Comparison of ENCODE assay signal across 33 mouse cellular contexts in the genomic region with DNA sequence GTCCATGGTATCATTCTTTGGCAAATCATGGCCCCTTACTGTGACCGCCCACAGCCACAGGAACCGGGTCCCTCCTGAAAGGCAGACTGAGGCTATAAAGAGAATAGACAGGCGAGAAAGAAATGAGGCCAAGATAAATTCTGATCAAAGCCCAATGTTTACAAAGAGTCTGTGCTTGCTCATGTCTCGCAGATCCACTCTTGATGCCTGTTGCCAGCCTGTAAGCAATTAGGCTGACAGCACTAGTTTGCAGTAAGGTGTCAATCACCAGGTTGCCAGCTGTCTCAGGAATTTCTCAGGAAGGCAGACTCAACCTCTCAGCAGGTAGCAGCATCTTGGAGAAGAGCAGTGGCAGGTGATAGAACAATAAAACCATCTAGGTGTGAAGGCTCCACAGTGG. TPM values are rescaled to one million over a fixed set of nuclear protein-coding genes. Genes with fewer than 3 reads are reported as not detected.
DNase-seq lines count a peak whose midpoint lies in the region; ATAC-seq and TF ChIP-seq lines count a peak whose summit lies in the region.
"Had no signal": no experiment of that assay in that cellular context is flagged by ENCODE, and none has a peak within 500 bp of the region (broad histone marks: within the 10 kb centered on the region; RNA-seq: fewer than 3 reads in every experiment).

No protein-coding gene starts in this region.

- 0 out of 2 replicates have a peak, but pooled peaks have one; percentile 33 for ATAC-seq in forebrain, embryonic 14.5 days
- no peak for ATAC-seq in forebrain, embryonic 11.5 days (replicated peaks; ENCODE audit: low FRiP score)
- ATAC-seq in midbrain, postnatal 0 days (ENCODE audit: low FRiP score), result no peak
- ATAC-seq in midbrain, embryonic 16.5 days, result no peak
- no peak for ATAC-seq in megakaryocyte progenitor cell, adult 5-6 weeks (replicated peaks; ENCODE audit: poor library complexity)
- ATAC-seq: hindbrain, embryonic 16.5 days; intestine, embryonic 15.5 days; Patski had no signal

- TF ChIP-seq CTCF in midbrain, postnatal 0 days (IDR thresholded peaks at IDR 0.05), result no peak

- no peak overlapping the region for H3K4me2 ChIP-seq in forebrain, embryonic 14.5 days (ENCODE audit: low read length)
- no peak overlapping the region for H3K4me2 ChIP-seq in forebrain, embryonic 11.5 days (ENCODE audit: low read depth, low read length, severe bottlenecking)
- H3K4me2 ChIP-seq in midbrain, postnatal 0 days (ENCODE audit: low read depth, low read length, poor library complexity, severe bottlenecking), result no peak overlapping the region
- H3K4me2 ChIP-seq in midbrain, embryonic 16.5 days (ENCODE audit: low read length), result no peak overlapping the region
- H3K4me2 ChIP-seq: embryonic facial prominence, embryonic 13.5 days; heart, embryonic 12.5 days; heart, embryonic 15.5 days; hindbrain, embryonic 13.5 days; intestine, embryonic 15.5 days had no signal

- no peaks in the 10 kb centered on the region for H3K27me3 ChIP-seq in forebrain, embryonic 14.5 days (replicated peaks; ENCODE audit: control insufficient read depth, insufficient read depth, low read length)
- no peaks in the 10 kb centered on the region for H3K27me3 ChIP-seq in forebrain, embryonic 11.5 days (ENCODE audit: control insufficient read depth, insufficient read depth, low read length)
- no peaks in the 10 kb centered on the region for H3K27me3 ChIP-seq in midbrain, postnatal 0 days (ENCODE audit: insufficient read depth, low read length)
- H3K27me3 ChIP-seq in midbrain, embryonic 16.5 days (ENCODE audit: control insufficient read depth, insufficient read depth, low read depth, low read length), result no peaks in the 10 kb centered on the region
- H3K27me3 ChIP-seq: CH12.LX; embryonic facial prominence, embryonic 13.5 days; heart, embryonic 12.5 days; heart, embryonic 15.5 days; hindbrain, embryonic 13.5 days; intestine, embryonic 15.5 days; Patski had no signal

- 73% methylated on average over 4 of the region's 4 CpGs for WGBS in forebrain, embryonic 14.5 days
- WGBS in forebrain, embryonic 11.5 days, result 75% methylated on average over 4 of the region's 4 CpGs
- 82% methylated on average over 4 of the region's 4 CpGs for WGBS in midbrain, postnatal 0 days
- WGBS in midbrain, embryonic 16.5 days, result 77% methylated on average over 4 of the region's 4 CpGs

- no peak overlapping the region for H3K27ac ChIP-seq in forebrain, embryonic 14.5 days (ENCODE audit: low read depth, low read length)
- H3K27ac ChIP-seq in forebrain, embryonic 11.5 days (ENCODE audit: low read depth, low read length), result no peak overlapping the region
- no peak overlapping the region for H3K27ac ChIP-seq in midbrain, postnatal 0 days (ENCODE audit: low read depth, low read length)
- no peak overlapping the region for H3K27ac ChIP-seq in midbrain, embryonic 16.5 days (ENCODE audit: low read length)
- H3K27ac ChIP-seq: embryonic facial prominence, embryonic 10.5 days; embryonic facial prominence, embryonic 13.5 days; heart, embryonic 15.5 days; hindbrain, embryonic 10.5 days; hindbrain, embryonic 13.5 days; intestine, embryonic 15.5 days had no signal

- H3K4me1 ChIP-seq in forebrain, embryonic 14.5 days (ENCODE audit: control insufficient read depth, insufficient read depth, low read length), result no peaks in the 10 kb centered on the region
- H3K4me1 ChIP-seq in forebrain, embryonic 11.5 days (replicated peaks; ENCODE audit: control insufficient read depth, insufficient read depth, low read length), result no peaks in the 10 kb centered on the region
- H3K4me1 ChIP-seq in midbrain, postnatal 0 days (ENCODE audit: insufficient read depth, low read length), result no peaks in the 10 kb centered on the region
- H3K4me1 ChIP-seq in midbrain, embryonic 16.5 days (ENCODE audit: control insufficient read depth, insufficient read depth, low read length), result no peaks in the 10 kb centered on the region
- H3K4me1 ChIP-seq: embryonic facial prominence, embryonic 10.5 days; embryonic facial prominence, embryonic 13.5 days; heart, embryonic 12.5 days; heart, embryonic 15.5 days; hindbrain, embryonic 10.5 days; hindbrain, embryonic 13.5 days; intestine, embryonic 15.5 days had no signal

- H3K9me3 ChIP-seq in forebrain, embryonic 14.5 days (replicated peaks; ENCODE audit: control insufficient read depth, low read length), result no peaks in the 10 kb centered on the region
- no peaks in the 10 kb centered on the region for H3K9me3 ChIP-seq in forebrain, embryonic 11.5 days (ENCODE audit: control insufficient read depth, low read length)
- no peaks in the 10 kb centered on the region for H3K9me3 ChIP-seq in midbrain, postnatal 0 days (ENCODE audit: low read length)
- no peaks in the 10 kb centered on the region for H3K9me3 ChIP-seq in midbrain, embryonic 16.5 days (replicated peaks; ENCODE audit: control insufficient read depth, low read length, poor library complexity, severe bottlenecking)
- H3K9me3 ChIP-seq: embryonic facial prominence, embryonic 10.5 days; heart, embryonic 12.5 days; heart, embryonic 15.5 days; hindbrain, embryonic 13.5 days; intestine, embryonic 15.5 days had no signal

- no peak overlapping the region for H3K9ac ChIP-seq in forebrain, embryonic 14.5 days (ENCODE audit: low read length)
- no peak overlapping the region for H3K9ac ChIP-seq in forebrain, embryonic 11.5 days (ENCODE audit: low read length)
- no peak overlapping the region for H3K9ac ChIP-seq in midbrain, postnatal 0 days (replicated peaks; ENCODE audit: low read length, poor library complexity, severe bottlenecking)
- no peak overlapping the region for H3K9ac ChIP-seq in midbrain, embryonic 16.5 days (ENCODE audit: low read depth, low read length)
- H3K9ac ChIP-seq: embryonic facial prominence, embryonic 13.5 days; heart, embryonic 12.5 days; heart, embryonic 15.5 days; hindbrain, embryonic 13.5 days; intestine, embryonic 15.5 days had no signal

- H3K4me3 ChIP-seq in forebrain, embryonic 14.5 days (ENCODE audit: low read depth, low read length), result no peak overlapping the region
- H3K4me3 ChIP-seq in forebrain, embryonic 11.5 days (ENCODE audit: low read depth, low read length), result no peak overlapping the region
- H3K4me3 ChIP-seq in midbrain, postnatal 0 days (ENCODE audit: low read depth, low read length), result no peak overlapping the region
- H3K4me3 ChIP-seq in midbrain, embryonic 16.5 days (ENCODE audit: low read depth, low read length), result no peak overlapping the region
- H3K4me3 ChIP-seq: embryonic facial prominence, embryonic 10.5 days; embryonic facial prominence, embryonic 13.5 days; erythroblast, embryonic 14.5 days; heart, embryonic 12.5 days; heart, embryonic 15.5 days; hindbrain, embryonic 10.5 days; hindbrain, embryonic 13.5 days; intestine, embryonic 15.5 days had no signal

- H3K36me3 ChIP-seq in forebrain, embryonic 14.5 days (ENCODE audit: control insufficient read depth, insufficient read depth, low read length), result no peaks in the 10 kb centered on the region
- no peaks in the 10 kb centered on the region for H3K36me3 ChIP-seq in forebrain, embryonic 11.5 days (ENCODE audit: control insufficient read depth, insufficient read depth, low read length)
- no peaks in the 10 kb centered on the region for H3K36me3 ChIP-seq in midbrain, postnatal 0 days (ENCODE audit: insufficient read depth, low read length)
- H3K36me3 ChIP-seq in midbrain, embryonic 16.5 days (ENCODE audit: control insufficient read depth, insufficient read depth, low read length), result no peaks in the 10 kb centered on the region
- H3K36me3 ChIP-seq: embryonic facial prominence, embryonic 10.5 days; embryonic facial prominence, embryonic 13.5 days; G1E; heart, embryonic 12.5 days; heart, embryonic 15.5 days; hindbrain, embryonic 10.5 days; hindbrain, embryonic 13.5 days; intestine, embryonic 15.5 days had no signal

- DNase-seq in forebrain, embryonic 14.5 days (ENCODE audit: low spot score), result peak; percentile 48
- DNase-seq in forebrain, embryonic 11.5 days (ENCODE audit: low spot score), result no peak
- peak; percentile 1 for DNase-seq in midbrain, postnatal 0 days (ENCODE audit: low spot score)
- peak; percentile 19 for DNase-seq in brain, adult 2 months (ENCODE audit: low read depth, low spot score)
- DNase-seq: adrenal gland, adult 2 months; adrenal gland, postnatal 14 days; B cell, adult 2 months; cerebellum, adult 18-20 months; cerebellum, adult 9-11 months; cerebellum, postnatal 36 days; embryo, embryonic 11 days; gastrocnemius, postnatal 25 days; heart, adult 18-20 months; heart, postnatal 10 days; heart, postnatal 36 days; kidney, adult 11 months had no signal

RNA-seq across cellular contexts. Expression of a gene that starts 24.9 kb away (rescaled TPM):
- polyA plus RNA-seq in forebrain, embryonic 14.5 days (2014; fragmentation: Nextera tagmentation; extraction: Ambion mirVana), result not detected in 2 replicates
- polyA plus RNA-seq in forebrain, embryonic 11.5 days (2014; fragmentation: Nextera tagmentation; extraction: Ambion mirVana), result not detected in 2 replicates
- not detected in 2 replicates for total RNA-seq in midbrain, postnatal 0 days (2014; rRNA removed)
- not detected in 2 replicates for polyA plus RNA-seq in midbrain, postnatal 0 days (2015; fragmentation: Nextera tagmentation; extraction: Ambion mirVana)
- not detected in 2 replicates for polyA plus RNA-seq in midbrain, embryonic 16.5 days (2015; fragmentation: Nextera tagmentation; extraction: Ambion mirVana)
- total RNA-seq in megakaryocyte progenitor cell, adult 5-6 weeks (2015), result not detected in 2 replicates
- total RNA-seq in megakaryocyte progenitor cell, adult 5-6 weeks (2017), result not detected in 2 replicates
- total RNA-seq: adrenal gland, adult 2 months; adrenal gland, postnatal 14 days; adrenal gland, postnatal 4 days; CH12.LX; gastrocnemius, adult 8-10 months; gastrocnemius, postnatal 25 days; heart, adult 18-20 months; heart, postnatal 10 days; heart, postnatal 36 days had no signal
- polyA plus RNA-seq: adrenal gland, adult 2 months; cortical plate, adult 2 months; embryonic facial prominence, embryonic 10.5 days; embryonic facial prominence, embryonic 13.5 days; G1E; heart, embryonic 12.5 days; heart, embryonic 15.5 days; hindbrain, embryonic 10.5 days; hindbrain, embryonic 13.5 days; hindbrain, embryonic 16.5 days; intestine, embryonic 15.5 days; Patski had no signal
